Mouse (Mus musculus): ENCODE results near the gene Fam208a.
A peak's percentile ranks its signal among the peaks of the same experiment; 100 is the strongest.

DNA sequence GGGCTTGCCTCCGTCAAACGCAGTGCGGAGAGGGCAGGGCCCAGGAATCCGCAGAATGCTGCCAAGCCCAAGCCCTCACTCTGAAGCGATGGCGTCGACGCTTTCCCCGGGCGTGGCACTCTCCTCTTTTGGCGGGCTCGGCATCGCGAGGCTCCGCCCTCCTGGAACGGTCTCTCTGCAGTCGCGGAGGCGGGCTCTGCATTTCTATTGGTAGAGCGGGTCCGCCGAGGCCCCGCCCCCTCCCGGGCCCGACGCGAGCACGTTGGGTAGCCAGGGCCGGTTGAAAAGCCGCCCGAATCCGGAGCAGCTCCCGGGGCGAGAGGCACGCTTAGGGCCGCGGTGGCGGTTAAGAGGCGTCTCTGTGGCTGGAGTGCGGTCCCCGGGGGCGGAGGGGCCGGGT, at the start of gene Fam208a:
- TF ChIP-seq CTCF (IDR thresholded peaks at IDR 0.05; ENCODE audit: borderline replicate concordance, insufficient read depth, low read length) (no peak), POLR2A (IDR thresholded peaks at IDR 0.05; ENCODE audit: low read depth, low read length) (peak; percentile 68)
